Mouse (Mus musculus) liver, postnatal 0 days (tissue): ENCODE measurements around the gene Krtap20-2. TPM values are rescaled to one million over a fixed set of nuclear protein-coding genes. Genes with fewer than 3 reads are reported as not detected.
"Not testable (repeated sequence)": the region's sequence is repeated elsewhere in the genome, so short reads cannot be mapped to it uniquely, and the experiment has no call there.

Source experiments
- ATAC-seq: fragments of 200-750 bp; cut with Nextera tagmentation; 2 replicates; pipeline ENCODE4 v1.8.0; 2017; ENCODE audit warnings: mild to moderate bottlenecking, moderate library complexity
- DNase-seq: peaks from one replicate; pipeline ENCODE4 v3.0.0-alpha.2; 2016
- H3K27ac ChIP-seq: fragments of 300-500 bp; sonication (generic); 2 replicates; pipeline ENCODE4 v1.5.1; 2014; ENCODE audit warnings: antibody characterized with exemption, moderate library complexity, mild to moderate bottlenecking, low read depth
- H3K27me3 ChIP-seq: fragments of 300-500 bp; sonication (generic); 2 replicates; pipeline ENCODE4 v1.6.1; 2014; ENCODE audit warnings: low read length, control low read depth, mixed read lengths; ENCODE audit not compliant: insufficient read depth
- H3K36me3 ChIP-seq: fragments of 300-500 bp; sonication (generic); replicated peaks from 2 replicates; pipeline ENCODE4 v1.6.1; 2014; ENCODE audit warnings: mild to moderate bottlenecking, control low read depth, low read length, moderate library complexity, mixed read lengths; ENCODE audit not compliant: insufficient read depth
- H3K4me1 ChIP-seq: fragments of 300-500 bp; sonication (generic); 2 replicates; pipeline ENCODE4 v1.6.1; 2014; ENCODE audit warnings: antibody characterized with exemption, mild to moderate bottlenecking, control low read depth; ENCODE audit not compliant: insufficient read depth
- H3K4me2 ChIP-seq: fragments of 300-500 bp; sonication (generic); 2 replicates; pipeline ENCODE4 v1.6.1; 2014; ENCODE audit warnings: low read depth, mild to moderate bottlenecking, low read length, moderate library complexity, mixed read lengths
- H3K4me3 ChIP-seq: fragments of 300-500 bp; sonication (generic); 2 replicates; pipeline ENCODE4 v1.5.1; 2014; ENCODE audit warnings: low read depth, low read length
- H3K9ac ChIP-seq: fragments of 300-500 bp; sonication (generic); replicated peaks from 2 replicates; pipeline ENCODE4 v1.6.1; 2014; ENCODE audit warnings: mild to moderate bottlenecking, moderate library complexity
- H3K9me3 ChIP-seq: fragments of 300-500 bp; sonication (generic); 2 replicates; pipeline ENCODE4 v1.6.1; 2016; ENCODE audit warnings: mild to moderate bottlenecking, control low read depth, low read length, mixed read lengths
- CTCF ChIP-seq: sonication (generic); IDR thresholded peaks from 2 replicates; pipeline ENCODE4 v1.5.1; 2016; ENCODE audit warnings: antibody characterized with exemption, low read depth
- EP300 ChIP-seq: IDR thresholded peaks from 2 replicates; pipeline ENCODE4 v1.6.1; 2016; ENCODE audit warnings: antibody characterized with exemption, low read depth, mild to moderate bottlenecking
- WGBS: fragments of 180-500 bp; shearing (Covaris S2); extraction: QIAGEN DNeasy Blood & Tissue Kit; methylation state at CpG from one replicate; pipeline ENCODE4 v1.1.7; 2014; ENCODE audit not compliant: insufficient replicate concordance; 5-methylcytosine and 5-hydroxymethylcytosine counted together
- polyA plus RNA-seq: library from polyadenylated mRNA; unstranded; fragments of >200 nt; fragmentation: Nextera tagmentation; extraction: Ambion mirVana; gene quantifications from 2 replicates; pipeline ENCODE4 v1.2.1, GENCODE M21; 2015

The Krtap20-2 gene
- polyA plus RNA-seq: not detected in 2 replicates

DNA sequence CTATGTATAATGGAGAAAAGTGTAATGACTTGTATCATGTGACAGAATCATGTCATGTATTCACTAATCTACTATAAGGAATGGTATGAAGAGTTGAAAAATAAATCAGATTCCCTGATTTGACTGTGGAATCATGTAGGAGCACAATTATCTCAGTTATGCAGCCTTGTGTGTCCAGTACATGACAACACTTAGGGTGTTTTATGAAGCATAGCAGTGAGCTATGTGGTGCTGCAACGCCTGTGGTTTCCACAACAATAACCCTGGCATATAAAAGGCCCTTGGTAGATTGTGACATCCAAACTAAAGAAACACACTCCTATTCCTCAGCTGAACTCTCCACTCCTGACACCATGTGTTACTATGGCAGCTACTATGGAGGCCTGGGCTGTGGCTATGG is at the start of gene Krtap20-2:
TSS of gene Krtap20-2 (plus strand) at position 301 of the 400 bp plus-strand sequence.
- H3K4me3 ChIP-seq: no peak within 1 kb of the TSS
- no peaks in the 10 kb centered on the region for H3K36me3 ChIP-seq
- TF ChIP-seq CTCF (no peak), EP300 (no peak)
- H3K27me3 ChIP-seq: no peaks in the 10 kb centered on the region
- H3K9me3 ChIP-seq: no peaks in the 10 kb centered on the region; the same call in 1 of the 2 replicates
- 47% methylated on average over 1 of the region's 1 CpGs for WGBS
- H3K4me2 ChIP-seq: no peak within 1 kb of the TSS
- ATAC-seq: no peak
- no peaks in the 10 kb centered on the region for H3K4me1 ChIP-seq
- no peak for DNase-seq
- no peak within 1 kb of the TSS for H3K9ac ChIP-seq
- no peak within 1 kb of the TSS for H3K27ac ChIP-seq

- 76% methylated on average over 4 of the region's 4 CpGs for WGBS
- no peak within 1 kb of the TSS for H3K27ac ChIP-seq
- TF ChIP-seq CTCF: no peak
- no peak for TF ChIP-seq EP300
- H3K27me3 ChIP-seq: no peaks in the 10 kb centered on the region
- H3K4me2 ChIP-seq: no peak within 1 kb of the TSS
- DNase-seq: no peak
- no peaks in the 10 kb centered on the region for H3K36me3 ChIP-seq
- no peak within 1 kb of the TSS for H3K9ac ChIP-seq
- H3K9me3 ChIP-seq: 0 out of 2 replicates have a peak, but pooled peaks cover 2% of the 10 kb centered on the region
- no peak for ATAC-seq
- H3K4me3 ChIP-seq: no peak within 1 kb of the TSS
- H3K4me1 ChIP-seq: no peaks in the 10 kb centered on the region
These were observed 48.0 kb upstream of the Krtap20-2 start, which contains the start of gene Gm9789 for GRCm38 (mm10) chr16:89157652-89158051. Gene Gm9789, plus strand, starts transcription at chr16:89157952.

GRCm38 (mm10) chr16:89169190-89169589 is 36.5 kb upstream of the Krtap20-2 start, which contains the start of gene Gm7735:
Gene Gm7735, plus strand, starts transcription at chr16:89169490.
- H3K4me1 ChIP-seq, ATAC-seq, DNase-seq, H3K36me3 ChIP-seq, H3K27ac ChIP-seq, H3K4me2 ChIP-seq, H3K4me3 ChIP-seq, H3K9me3 ChIP-seq, H3K27me3 ChIP-seq, H3K9ac ChIP-seq: not testable (repeated sequence)

DNA sequence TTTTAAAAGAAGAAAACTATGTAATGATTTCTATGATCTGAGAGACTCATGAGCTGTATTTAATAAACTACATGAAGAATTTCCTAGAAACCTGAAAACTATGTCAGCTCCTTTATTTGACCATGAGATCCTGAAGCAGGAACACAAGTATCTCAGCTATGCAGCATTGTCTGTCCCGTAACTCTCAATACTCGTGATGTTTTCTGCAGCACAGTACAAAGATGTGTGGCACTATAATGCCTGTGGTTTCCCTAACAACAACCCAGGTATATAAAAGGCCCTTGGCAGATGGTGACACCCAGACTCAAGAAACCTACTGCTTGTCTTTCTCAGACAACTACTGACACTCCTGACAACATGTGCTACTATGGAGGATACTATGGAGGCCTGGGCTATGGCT is 31.2 kb upstream of the Krtap20-2 start, which contains the start of gene 1110057P08Rik:
TSS of gene 1110057P08Rik (plus strand) at position 301 of the 400 bp plus-strand sequence.
- no peak for DNase-seq
- Histone ChIP-seq H3K4me3 (no peak within 1 kb of the TSS), H3K27me3 (no peaks in the 10 kb centered on the region), H3K4me2 (no peak within 1 kb of the TSS), H3K9ac (no peak within 1 kb of the TSS), H3K4me1 (no peaks in the 10 kb centered on the region), H3K9me3 (no peaks in the 10 kb centered on the region; the same call in 1 of the 2 replicates), H3K36me3 (no peaks in the 10 kb centered on the region), H3K27ac (no peak within 1 kb of the TSS)
- no peak for ATAC-seq
- 72% methylated on average over 2 of the region's 2 CpGs for WGBS
- no peak for TF ChIP-seq EP300
- TF ChIP-seq CTCF: no peak

DNA sequence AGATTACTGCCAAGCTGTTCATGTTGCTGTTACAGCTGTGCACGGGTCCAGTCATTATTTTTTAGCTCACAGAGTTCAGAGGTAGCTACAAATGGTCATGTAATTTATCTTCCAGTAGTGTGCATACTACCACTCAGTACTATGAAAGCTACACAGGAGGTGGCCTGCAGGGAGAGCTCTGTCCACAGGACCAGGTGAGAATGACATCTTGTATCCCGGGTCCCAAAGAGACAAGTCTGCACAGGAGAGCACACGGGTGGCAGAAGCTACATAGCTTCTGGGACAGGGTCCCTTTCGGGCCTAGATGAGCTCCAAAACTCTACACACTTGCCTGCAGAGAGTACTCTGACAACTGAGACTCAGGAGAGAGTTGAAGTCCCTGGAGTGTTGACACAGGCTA is 17.0 kb upstream of the Krtap20-2 start:
- whole genome bisulfite sequencing: 63% methylated on average over 4 of the region's 4 CpGs
- Histone ChIP-seq H3K9ac (no peak overlapping the region), H3K4me1 (no peaks in the 10 kb centered on the region), H3K9me3 (no peaks in the 10 kb centered on the region), H3K27me3 (no peaks in the 10 kb centered on the region), H3K4me3 (no peak overlapping the region), H3K27ac (no peak overlapping the region), H3K4me2 (no peak overlapping the region), H3K36me3 (no peaks in the 10 kb centered on the region)
- ATAC-seq (no peak), DNase-seq (no peak)
- TF ChIP-seq CTCF (no peak), EP300 (no peak)

Other genes with a start within 250 kb of the Krtap20-2 start
- gene Krtap16-3, start 243.0 kb upstream of the Krtap20-2 start, polyA plus RNA-seq: not detected in 2 replicates
- not detected in 2 replicates for gene Krtap22-2, start 195.1 kb upstream of the Krtap20-2 start, polyA plus RNA-seq
- not detected in 2 replicates for gene Gm10229, start 190.6 kb upstream of the Krtap20-2 start, polyA plus RNA-seq
- gene Krtap6-1, start 174.2 kb upstream of the Krtap20-2 start, polyA plus RNA-seq: not detected in 2 replicates
- gene Gm10228, start 164.4 kb upstream of the Krtap20-2 start, polyA plus RNA-seq: not detected in 2 replicates
- gene Krtap6-5, start 158.0 kb upstream of the Krtap20-2 start, polyA plus RNA-seq: not detected in 2 replicates
- not detected in 2 replicates for gene 1110025L11Rik, start 141.9 kb upstream of the Krtap20-2 start, polyA plus RNA-seq
- gene Krtap6-3, start 121.8 kb upstream of the Krtap20-2 start, polyA plus RNA-seq: not detected in 2 replicates
- gene Gm6358, start 65.0 kb upstream of the Krtap20-2 start, polyA plus RNA-seq: not detected in 2 replicates
- gene Gm10061, start 54.8 kb upstream of the Krtap20-2 start, polyA plus RNA-seq: not detected in 2 replicates
- gene Gm9789, start 47.9 kb upstream of the Krtap20-2 start, polyA plus RNA-seq: not detected in 2 replicates
- not detected in 2 replicates for gene Gm7735, start 36.4 kb upstream of the Krtap20-2 start, polyA plus RNA-seq
- gene 1110057P08Rik, start 31.1 kb upstream of the Krtap20-2 start, polyA plus RNA-seq: not detected in 2 replicates
- gene Krtap21-1, start 198.0 kb downstream of the Krtap20-2 start, polyA plus RNA-seq: not detected in 2 replicates
- not detected in 2 replicates for gene Krtap6-2, start 214.2 kb downstream of the Krtap20-2 start, polyA plus RNA-seq